Mouse (Mus musculus): ENCODE data around the gene Prpf40b. TPM values are rescaled to one million over a fixed set of nuclear protein-coding genes. Genes with fewer than 3 reads are reported as not detected.
A peak's percentile ranks its signal among the peaks of the same experiment; 100 is the strongest.

The Prpf40b gene
- polyA plus RNA-seq, 1 experiment from 2014 or later: 30.5 TPM

GRCm38 (mm10) chr15:99320168-99320674, 25.3 kb downstream of the Prpf40b start:
- DNase-seq (ENCODE audit: low spot score) (no peak), ATAC-seq (replicated peaks; ENCODE audit: low FRiP score) (no peak)
- 77% methylated on average over 10 of the region's 10 CpGs for WGBS
- Histone ChIP-seq H3K36me3 (ENCODE audit: control insufficient read depth, insufficient read depth, low read length) (peaks cover 25% of the 10 kb centered on the region), H3K9ac (ENCODE audit: low read depth, low read length) (no peak overlapping the region), H3K4me1 (replicated peaks; ENCODE audit: control insufficient read depth, insufficient read depth, low read length) (no peaks in the 10 kb centered on the region), H3K27ac (ENCODE audit: low read depth, low read length) (peak overlapping the region; percentile 28; the same call in 1 of the 2 replicates), H3K4me2 (no peak overlapping the region), H3K27me3 (replicated peaks; ENCODE audit: control insufficient read depth, insufficient read depth, low read length) (no peaks in the 10 kb centered on the region), H3K9me3 (ENCODE audit: control insufficient read depth, low read length) (no peaks in the 10 kb centered on the region), H3K4me3 (ENCODE audit: low read depth, low read length) (no peak overlapping the region)

GRCm38 (mm10) chr15:99320978-99321377, 26.1 kb downstream of the Prpf40b start:
- WGBS: 75% methylated on average over 9 of the region's 9 CpGs
- peaks cover 25% of the 10 kb centered on the region for H3K36me3 ChIP-seq (ENCODE audit: control insufficient read depth, insufficient read depth, low read length)
- ATAC-seq (replicated peaks; ENCODE audit: low FRiP score) (no peak), DNase-seq (ENCODE audit: low spot score) (no peak)
- no peak overlapping the region for H3K4me2 ChIP-seq
- no peaks in the 10 kb centered on the region for H3K9me3 ChIP-seq (ENCODE audit: control insufficient read depth, low read length)
- no peak overlapping the region for H3K4me3 ChIP-seq (ENCODE audit: low read depth, low read length)
- no peak overlapping the region for H3K9ac ChIP-seq (ENCODE audit: low read depth, low read length)
- H3K4me1 ChIP-seq (replicated peaks; ENCODE audit: control insufficient read depth, insufficient read depth, low read length): no peaks in the 10 kb centered on the region
- H3K27ac ChIP-seq (ENCODE audit: low read depth, low read length): no peak overlapping the region
- H3K27me3 ChIP-seq (replicated peaks; ENCODE audit: control insufficient read depth, insufficient read depth, low read length): no peaks in the 10 kb centered on the region

- DNase-seq (ENCODE audit: low spot score): no peak
- Histone ChIP-seq H3K4me3 (ENCODE audit: low read depth, low read length) (no peak overlapping the region), H3K9me3 (ENCODE audit: control insufficient read depth, low read length) (no peaks in the 10 kb centered on the region), H3K27ac (ENCODE audit: low read depth, low read length) (no peak overlapping the region), H3K36me3 (ENCODE audit: control insufficient read depth, insufficient read depth, low read length) (peaks cover 18% of the 10 kb centered on the region; the same call in 1 of the 2 replicates), H3K9ac (ENCODE audit: low read depth, low read length) (no peak overlapping the region), H3K4me2 (no peak overlapping the region), H3K27me3 (replicated peaks; ENCODE audit: control insufficient read depth, insufficient read depth, low read length) (no peaks in the 10 kb centered on the region), H3K4me1 (replicated peaks; ENCODE audit: control insufficient read depth, insufficient read depth, low read length) (peaks cover under 1% of the 10 kb centered on the region; the same call in 1 of the 2 replicates)
- 77% methylated on average over 9 of the region's 9 CpGs for WGBS
- ATAC-seq (replicated peaks; ENCODE audit: low FRiP score): no peak
These were observed 29.3 kb downstream of the Prpf40b start for GRCm38 (mm10) chr15:99324151-99324550.

GRCm38 (mm10) chr15:99325598-99325997, 30.7 kb downstream of the Prpf40b start:
- no peak for DNase-seq (ENCODE audit: low spot score)
- H3K27ac ChIP-seq (ENCODE audit: low read depth, low read length): no peak overlapping the region
- H3K4me1 ChIP-seq (replicated peaks; ENCODE audit: control insufficient read depth, insufficient read depth, low read length): peaks cover 10% of the 10 kb centered on the region
- H3K4me2 ChIP-seq: no peak overlapping the region
- no peaks in the 10 kb centered on the region for H3K9me3 ChIP-seq (ENCODE audit: control insufficient read depth, low read length)
- no peak overlapping the region for H3K9ac ChIP-seq (ENCODE audit: low read depth, low read length)
- WGBS: 88% methylated on average over 6 of the region's 6 CpGs
- ATAC-seq (replicated peaks; ENCODE audit: low FRiP score): no peak
- peaks cover 14% of the 10 kb centered on the region; the same call in 1 of the 2 replicates for H3K36me3 ChIP-seq (ENCODE audit: control insufficient read depth, insufficient read depth, low read length)
- no peaks in the 10 kb centered on the region for H3K27me3 ChIP-seq (replicated peaks; ENCODE audit: control insufficient read depth, insufficient read depth, low read length)
- H3K4me3 ChIP-seq (ENCODE audit: low read depth, low read length): no peak overlapping the region

DNA sequence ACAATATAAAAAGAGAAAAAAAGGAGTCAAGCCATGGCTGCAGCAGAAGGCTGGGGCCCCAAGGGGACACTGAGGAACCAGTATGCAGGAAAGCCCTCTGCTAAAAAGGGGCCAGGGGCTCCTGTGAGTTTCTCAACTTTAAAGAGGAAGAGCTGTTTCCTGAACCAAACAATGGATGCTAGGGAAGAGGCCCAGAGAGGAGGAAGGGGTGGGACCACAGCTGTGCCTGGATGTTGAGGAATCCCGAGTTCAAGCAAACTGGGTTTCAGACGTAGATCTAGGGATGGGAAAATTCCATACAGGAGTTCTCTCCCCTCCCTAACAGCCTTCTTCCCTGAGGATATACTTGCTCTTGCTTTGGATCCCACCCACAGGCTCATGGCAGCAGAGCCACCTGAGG, 31.5 kb downstream of the Prpf40b start:
- DNase-seq (ENCODE audit: low spot score) (no peak), ATAC-seq (replicated peaks; ENCODE audit: low FRiP score) (no peak)
- no peak overlapping the region for H3K4me3 ChIP-seq (ENCODE audit: low read depth, low read length)
- H3K9ac ChIP-seq (ENCODE audit: low read depth, low read length): no peak overlapping the region
- no peaks in the 10 kb centered on the region for H3K9me3 ChIP-seq (ENCODE audit: control insufficient read depth, low read length)
- H3K4me2 ChIP-seq: no peak overlapping the region
- no peaks in the 10 kb centered on the region for H3K27me3 ChIP-seq (replicated peaks; ENCODE audit: control insufficient read depth, insufficient read depth, low read length)
- no peak overlapping the region for H3K27ac ChIP-seq (ENCODE audit: low read depth, low read length)
- WGBS: 51% methylated on average over 2 of the region's 2 CpGs
- H3K4me1 ChIP-seq (replicated peaks; ENCODE audit: control insufficient read depth, insufficient read depth, low read length): peaks cover 16% of the 10 kb centered on the region
- H3K36me3 ChIP-seq (ENCODE audit: control insufficient read depth, insufficient read depth, low read length): peaks cover 11% of the 10 kb centered on the region; the same call in 1 of the 2 replicates

DNA sequence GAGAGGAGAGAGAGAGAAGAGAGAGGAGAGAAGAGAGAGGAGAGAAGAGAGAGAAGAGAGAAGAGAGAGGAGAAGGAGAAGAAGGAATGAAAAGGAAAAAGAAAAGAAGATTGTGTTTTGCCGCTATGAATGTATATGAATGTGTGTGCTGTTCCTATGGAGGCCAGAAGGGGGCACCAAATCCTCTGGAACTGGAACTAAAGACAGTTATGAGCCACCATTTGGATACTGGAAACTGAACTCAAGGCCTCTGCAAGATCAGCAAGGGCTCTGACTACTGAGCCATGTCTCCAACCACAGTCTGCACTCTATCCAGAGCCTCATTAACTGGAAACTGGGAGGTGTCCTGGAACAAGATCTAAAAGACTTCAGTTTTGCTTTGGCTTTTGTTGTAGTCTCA, 32.1 kb downstream of the Prpf40b start:
- H3K27me3 ChIP-seq (replicated peaks; ENCODE audit: control insufficient read depth, insufficient read depth, low read length): no peaks in the 10 kb centered on the region
- no peaks in the 10 kb centered on the region for H3K9me3 ChIP-seq (ENCODE audit: control insufficient read depth, low read length)
- DNase-seq (ENCODE audit: low spot score): no peak
- H3K4me3 ChIP-seq (ENCODE audit: low read depth, low read length): no peak overlapping the region
- H3K27ac ChIP-seq (ENCODE audit: low read depth, low read length): no peak overlapping the region
- peaks cover 22% of the 10 kb centered on the region for H3K4me1 ChIP-seq (replicated peaks; ENCODE audit: control insufficient read depth, insufficient read depth, low read length)
- ATAC-seq (replicated peaks; ENCODE audit: low FRiP score): no peak
- peaks cover 7% of the 10 kb centered on the region; the same call in 1 of the 2 replicates for H3K36me3 ChIP-seq (ENCODE audit: control insufficient read depth, insufficient read depth, low read length)
- WGBS: 57% methylated on average over 1 of the region's 1 CpGs
- H3K4me2 ChIP-seq: no peak overlapping the region
- H3K9ac ChIP-seq (ENCODE audit: low read depth, low read length): no peak overlapping the region

DNA sequence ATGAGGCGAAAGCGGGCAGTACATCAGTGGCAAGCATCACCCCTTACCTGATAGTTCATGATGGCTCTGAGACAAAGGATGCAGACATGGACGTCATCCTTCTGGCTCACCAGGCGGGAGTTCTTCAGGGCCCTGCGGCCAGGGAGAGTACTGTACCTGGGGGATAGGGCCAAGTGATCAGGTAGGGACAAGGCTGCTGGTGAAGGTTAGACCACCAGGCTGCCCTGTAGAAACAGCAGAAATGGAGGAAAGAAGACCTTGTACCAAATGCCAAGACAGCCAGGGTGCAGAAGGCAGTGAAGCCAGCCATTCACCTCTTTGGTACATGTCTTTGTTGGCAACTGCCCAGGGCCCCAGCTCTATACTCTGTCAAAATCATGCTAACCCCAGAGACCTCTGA, 33.1 kb downstream of the Prpf40b start:
- WGBS: 89% methylated on average over 5 of the region's 5 CpGs
- no peak overlapping the region for H3K4me3 ChIP-seq (ENCODE audit: low read depth, low read length)
- H3K27me3 ChIP-seq (replicated peaks; ENCODE audit: control insufficient read depth, insufficient read depth, low read length): no peaks in the 10 kb centered on the region
- peaks cover 32% of the 10 kb centered on the region for H3K4me1 ChIP-seq (replicated peaks; ENCODE audit: control insufficient read depth, insufficient read depth, low read length)
- ATAC-seq (replicated peaks; ENCODE audit: low FRiP score): no peak
- no peak overlapping the region for H3K4me2 ChIP-seq
- no peaks in the 10 kb centered on the region for H3K9me3 ChIP-seq (ENCODE audit: control insufficient read depth, low read length)
- H3K27ac ChIP-seq (ENCODE audit: low read depth, low read length): no peak overlapping the region
- DNase-seq (ENCODE audit: low spot score): no peak
- peaks cover 7% of the 10 kb centered on the region; the same call in 1 of the 2 replicates for H3K36me3 ChIP-seq (ENCODE audit: control insufficient read depth, insufficient read depth, low read length)
- H3K9ac ChIP-seq (ENCODE audit: low read depth, low read length): no peak overlapping the region

GRCm38 (mm10) chr15:99330324-99330723, 35.4 kb downstream of the Prpf40b start:
- Histone ChIP-seq H3K27me3 (replicated peaks; ENCODE audit: control insufficient read depth, insufficient read depth, low read length) (no peaks in the 10 kb centered on the region), H3K4me3 (ENCODE audit: low read depth, low read length) (no peak overlapping the region), H3K4me2 (no peak overlapping the region), H3K36me3 (ENCODE audit: control insufficient read depth, insufficient read depth, low read length) (peaks cover 7% of the 10 kb centered on the region; the same call in 1 of the 2 replicates), H3K9me3 (ENCODE audit: control insufficient read depth, low read length) (no peaks in the 10 kb centered on the region), H3K27ac (ENCODE audit: low read depth, low read length) (no peak overlapping the region), H3K4me1 (replicated peaks; ENCODE audit: control insufficient read depth, insufficient read depth, low read length) (peaks cover 53% of the 10 kb centered on the region), H3K9ac (ENCODE audit: low read depth, low read length) (no peak overlapping the region)
- DNase-seq (ENCODE audit: low spot score) (no peak), ATAC-seq (replicated peaks; ENCODE audit: low FRiP score) (no peak)
- WGBS: 66% methylated on average over 2 of the region's 2 CpGs

- Histone ChIP-seq H3K27me3 (replicated peaks; ENCODE audit: control insufficient read depth, insufficient read depth, low read length) (no peaks in the 10 kb centered on the region), H3K4me3 (ENCODE audit: low read depth, low read length) (no peak overlapping the region), H3K36me3 (ENCODE audit: control insufficient read depth, insufficient read depth, low read length) (peaks cover 7% of the 10 kb centered on the region; the same call in 1 of the 2 replicates), H3K4me1 (replicated peaks; ENCODE audit: control insufficient read depth, insufficient read depth, low read length) (peaks cover 59% of the 10 kb centered on the region), H3K27ac (ENCODE audit: low read depth, low read length) (no peak overlapping the region; the same call in 1 of the 2 replicates), H3K4me2 (no peak overlapping the region), H3K9me3 (ENCODE audit: control insufficient read depth, low read length) (no peaks in the 10 kb centered on the region), H3K9ac (ENCODE audit: low read depth, low read length) (no peak overlapping the region)
- ATAC-seq (replicated peaks; ENCODE audit: low FRiP score) (no peak), DNase-seq (ENCODE audit: low spot score) (no peak)
- WGBS: 91% methylated on average over 5 of the region's 5 CpGs
These were observed 36.5 kb downstream of the Prpf40b start for GRCm38 (mm10) chr15:99331341-99331740.

Data from liver, embryonic 11.5 days (tissue).